Mouse (Mus musculus) telencephalon, adult 2 months (tissue): Measurements from ENCODE around the gene Rab29.
"Not testable (repeated sequence)": the region's sequence is repeated elsewhere in the genome, so short reads cannot be mapped to it uniquely, and the experiment has no call there.

Source experiments
- DNase-seq: peaks from one replicate; pipeline ENCODE4 v3.0.0-alpha.2; 2011; ENCODE audit warnings: low read depth, low spot score

Rab29 gene

DNA sequence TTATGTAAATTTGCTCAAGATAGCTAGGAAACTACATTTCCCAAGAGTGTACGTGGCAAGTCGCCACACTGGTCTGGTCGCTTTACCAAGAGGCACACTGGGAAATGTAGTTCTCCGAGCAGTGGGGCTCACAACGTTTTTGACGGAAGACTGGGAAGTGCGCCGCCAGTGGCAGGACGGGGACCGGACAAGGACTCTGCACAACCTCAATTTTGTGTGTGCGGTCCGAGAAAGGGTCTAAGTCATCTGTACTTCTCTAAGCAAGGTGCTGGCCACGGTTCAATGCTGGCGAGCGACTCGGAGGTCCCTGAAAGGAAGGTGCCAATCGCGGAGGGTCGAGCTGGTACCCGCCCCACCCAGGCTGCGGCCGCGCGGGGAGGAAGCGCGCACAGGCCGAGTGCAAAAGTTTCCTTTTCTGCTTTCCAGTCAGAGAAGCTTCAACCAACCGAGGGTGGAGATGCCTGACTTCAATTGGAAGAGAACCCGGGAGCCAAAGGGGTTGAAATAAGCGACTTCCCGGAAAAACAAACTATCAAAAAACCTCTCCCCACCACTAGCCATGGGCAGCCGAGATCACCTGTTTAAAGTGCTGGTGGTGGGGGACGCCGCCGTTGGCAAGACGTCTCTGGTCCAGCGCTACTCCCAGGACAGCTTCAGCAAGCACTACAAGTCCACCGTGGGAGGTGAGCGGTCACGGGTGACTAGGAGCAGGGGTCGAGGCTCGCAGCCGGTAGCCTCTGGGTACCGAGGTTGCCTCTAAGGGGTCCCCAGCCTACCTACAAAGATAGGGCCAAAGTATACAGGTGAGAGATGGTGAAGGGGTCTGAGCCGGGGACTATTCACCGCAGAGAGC is at the start of gene Rab29:
Rab29 (plus strand) TSS at position 132 of the 853 bp plus-strand sequence.
- peak; percentile 90 for DNase-seq

DNA sequence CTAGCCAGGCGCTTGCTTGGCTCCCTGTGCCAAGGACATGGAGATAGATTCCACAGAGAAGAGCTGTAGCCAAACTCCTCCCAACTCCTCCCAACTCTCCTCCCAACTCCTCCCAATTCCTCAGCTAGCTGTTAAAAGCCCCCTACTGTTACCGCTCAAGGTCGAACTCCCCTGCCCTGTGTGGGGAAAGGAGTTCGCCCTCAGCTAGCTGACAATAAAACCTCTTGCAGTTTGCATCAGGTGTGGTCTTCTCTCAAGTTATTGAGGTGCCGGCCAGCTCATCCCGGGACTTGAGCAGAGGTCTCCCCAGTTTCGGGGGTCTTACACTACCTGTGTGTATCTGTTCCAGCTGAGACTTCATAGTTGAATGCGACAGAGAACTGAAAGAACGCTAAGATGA is 46.7 kb upstream of the Rab29 start:
- DNase-seq: not testable (repeated sequence)

GRCm38 (mm10) chr1:131820887-131821328 is 46.1 kb upstream of the Rab29 start:
- DNase-seq: peak; percentile 77

- no peak for DNase-seq
Observed at GRCm38 (mm10) chr1:131822292-131822691, 44.7 kb upstream of the Rab29 start.

DNA sequence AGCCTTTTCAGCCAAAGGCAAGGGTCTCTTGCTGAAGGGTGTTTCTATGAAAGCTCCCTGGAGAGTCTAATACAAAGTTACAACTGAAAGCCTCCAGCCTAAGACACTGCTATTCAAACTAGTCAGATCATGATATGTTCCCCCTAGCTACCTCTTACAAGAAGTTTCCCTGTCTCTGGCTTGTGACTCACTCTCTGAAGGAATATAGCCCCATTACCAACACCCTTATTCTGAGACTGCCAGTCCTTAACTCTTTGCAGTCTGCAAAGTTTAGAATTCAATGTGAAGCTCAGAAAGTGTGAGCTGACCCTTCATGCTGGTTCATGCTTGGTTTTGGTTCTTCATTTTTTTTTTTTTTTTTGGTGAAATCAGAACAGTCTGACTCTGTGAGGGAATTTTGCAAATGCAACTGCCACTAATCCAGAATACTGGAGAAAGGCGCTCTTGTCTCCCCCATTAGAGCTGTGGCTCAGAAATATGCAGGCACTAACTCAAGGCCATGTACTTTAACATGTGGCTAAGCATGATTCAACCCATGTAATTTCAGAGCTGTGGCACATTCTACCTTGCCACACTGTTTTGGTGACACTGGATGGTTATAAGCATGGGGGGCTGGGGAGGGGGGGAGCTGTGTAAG is 44.0 kb upstream of the Rab29 start:
- no peak for DNase-seq

GRCm38 (mm10) chr1:131823563-131823962 is 43.5 kb upstream of the Rab29 start:
- peak; percentile 58 for DNase-seq

GRCm38 (mm10) chr1:131824528-131825181 is 42.4 kb upstream of the Rab29 start:
- DNase-seq: no peak

- no peak for DNase-seq
Observed at GRCm38 (mm10) chr1:131827207-131827786, 39.7 kb upstream of the Rab29 start, which contains the start of gene Slc41a1. TSS of gene Slc41a1 (plus strand) at chr1:131827493.

DNA sequence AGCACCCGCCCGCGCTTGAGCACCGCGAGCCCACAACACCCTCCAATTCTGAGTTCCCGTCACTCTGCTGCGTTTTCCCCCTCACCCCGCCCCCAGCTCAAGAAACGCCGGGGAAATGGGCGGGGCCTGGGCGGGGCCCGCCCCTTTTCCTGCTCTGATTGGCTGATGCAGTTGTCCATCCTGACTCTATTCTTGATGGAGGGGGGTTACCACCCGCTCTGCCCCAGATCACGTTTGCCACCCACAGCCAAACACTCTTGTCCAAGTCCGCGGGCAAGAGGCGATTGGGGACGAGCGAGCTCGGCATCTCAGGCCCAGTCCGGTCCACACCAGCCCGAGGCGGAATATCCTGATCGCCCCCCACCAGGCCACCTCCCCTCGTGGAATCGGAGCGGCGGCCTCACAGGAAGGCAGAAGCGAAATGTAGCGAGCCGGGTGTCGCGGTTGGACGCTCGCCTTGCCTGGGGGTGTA is 39.2 kb upstream of the Rab29 start:
- peak; percentile 93 for DNase-seq

GRCm38 (mm10) chr1:131828297-131829126 is 38.5 kb upstream of the Rab29 start:
- DNase-seq: no peak

DNA sequence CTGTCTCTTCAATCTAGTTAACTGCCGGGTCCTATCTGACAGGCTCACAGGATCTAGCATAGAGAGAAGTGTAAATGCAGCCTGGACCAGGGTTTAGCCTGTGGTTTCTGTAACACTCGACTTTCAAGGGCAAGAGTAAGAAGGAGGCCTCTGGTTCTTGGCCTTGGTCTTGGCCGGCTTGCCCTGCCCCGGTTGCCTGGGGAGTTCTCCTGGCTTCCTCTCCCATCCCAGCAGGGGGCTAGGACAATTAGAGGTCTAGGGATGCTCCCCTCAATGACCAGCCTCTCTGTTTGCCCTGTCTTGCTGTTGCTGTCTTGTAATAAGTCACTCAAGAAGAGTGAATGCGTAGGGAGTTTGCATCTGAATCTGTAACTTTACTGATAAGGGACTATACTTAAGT is 37.7 kb upstream of the Rab29 start:
- DNase-seq: no peak

- no peak for DNase-seq
Observed at GRCm38 (mm10) chr1:131830561-131830960, 36.5 kb upstream of the Rab29 start.

GRCm38 (mm10) chr1:131830971-131831641 is 35.9 kb upstream of the Rab29 start:
- no peak for DNase-seq

DNA sequence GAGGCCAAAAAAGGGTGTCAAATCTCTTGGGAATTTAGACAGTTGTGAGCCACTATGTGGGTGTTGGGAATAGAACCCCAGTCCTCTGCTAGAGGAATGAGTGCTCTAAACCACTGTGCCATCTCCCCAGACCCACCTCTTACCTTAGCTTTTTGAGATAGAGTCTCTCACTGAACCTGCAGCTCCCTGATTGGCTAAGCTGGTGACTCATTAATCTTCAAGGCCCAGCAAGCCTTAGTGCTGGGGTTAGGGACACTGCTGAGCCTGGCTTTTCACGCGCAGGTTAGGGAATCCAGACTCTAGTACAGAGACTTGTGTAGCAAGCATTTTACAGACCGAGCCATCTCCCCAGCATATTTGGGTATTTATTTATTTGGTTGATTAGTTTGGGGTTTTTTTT is 30.0 kb upstream of the Rab29 start:
- DNase-seq: no peak

DNA sequence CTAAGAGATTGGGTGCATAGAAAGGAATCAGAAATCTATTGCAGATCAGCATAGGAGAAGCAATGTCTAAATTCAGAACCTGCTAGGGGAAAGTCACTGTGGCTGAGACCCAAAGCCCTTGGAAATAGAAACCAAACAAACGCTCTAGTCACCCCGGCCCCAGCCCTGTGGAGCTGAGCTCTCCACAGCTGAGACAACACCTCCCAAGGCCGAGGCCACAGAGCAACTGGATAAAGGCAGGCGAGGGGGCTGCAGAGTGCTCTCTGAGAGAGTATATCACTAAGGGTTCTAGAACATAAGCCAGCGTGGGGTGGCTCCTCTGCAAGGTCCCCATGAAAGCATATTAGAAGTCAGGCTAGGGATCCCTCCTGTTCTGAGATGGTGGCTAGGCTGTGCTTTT is 28.5 kb upstream of the Rab29 start:
- no peak for DNase-seq

- DNase-seq: no peak
Observed at GRCm38 (mm10) chr1:131839279-131839678, 27.7 kb upstream of the Rab29 start.

DNA sequence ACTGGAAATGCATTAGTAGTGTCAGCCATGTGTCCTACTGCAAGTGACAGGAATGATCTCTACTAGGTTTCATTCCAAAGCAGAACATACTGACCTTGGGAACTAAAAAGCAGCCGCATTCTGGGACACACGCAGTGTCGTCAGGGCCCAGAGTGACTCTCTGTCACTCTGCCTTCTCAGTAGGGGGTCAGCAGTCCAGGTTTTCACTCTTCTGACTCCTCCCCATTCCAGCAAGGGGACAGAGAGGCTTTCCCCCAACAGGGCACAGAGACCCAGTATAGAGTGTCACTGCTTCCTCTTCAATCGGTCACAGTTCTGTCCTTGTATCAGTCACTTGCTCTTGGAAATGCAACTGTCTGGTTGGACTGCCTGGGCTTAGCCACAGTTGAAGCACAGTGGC is 24.8 kb upstream of the Rab29 start:
- no peak for DNase-seq

- no peak for DNase-seq
Observed at GRCm38 (mm10) chr1:131843758-131844157, 23.3 kb upstream of the Rab29 start.

DNA sequence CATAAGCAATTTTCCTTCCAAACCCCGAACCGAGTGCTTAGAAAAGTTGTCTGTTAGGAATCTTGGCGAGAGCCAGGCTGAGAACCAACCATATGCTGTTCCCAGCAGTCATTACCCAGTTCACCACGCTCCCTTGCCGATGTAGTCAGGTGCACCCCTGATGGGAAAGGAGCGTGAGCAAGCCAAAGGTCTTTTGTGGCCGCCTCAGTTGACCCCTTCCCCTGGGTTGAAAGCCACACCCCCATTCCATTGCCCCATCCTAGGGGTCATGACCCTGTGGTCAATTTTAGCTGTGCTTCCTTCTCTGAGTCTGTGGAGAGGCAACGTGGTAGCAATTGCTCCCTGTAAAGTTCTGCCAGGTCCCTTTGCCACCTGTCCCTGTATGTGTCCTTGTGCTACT is 22.1 kb upstream of the Rab29 start:
- no peak for DNase-seq

DNA sequence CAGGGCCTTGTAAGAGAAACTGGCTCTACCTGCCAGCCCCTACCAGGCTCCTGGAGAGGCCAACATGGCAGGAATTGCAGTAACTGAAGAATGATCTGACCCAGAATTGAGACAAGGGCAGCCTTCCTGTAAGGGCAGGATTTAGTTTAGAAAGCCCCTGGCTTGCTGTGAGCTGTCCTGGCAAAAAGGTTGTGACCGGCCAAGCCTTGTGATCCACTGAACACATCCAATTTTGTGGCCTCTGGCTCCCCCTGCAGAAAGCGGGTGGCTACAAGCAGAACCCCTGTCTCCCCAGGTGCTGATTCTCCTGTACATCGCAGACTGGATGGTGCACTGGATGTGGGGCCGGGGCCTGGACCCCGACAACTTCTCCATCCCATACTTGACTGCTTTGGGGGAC is 20.8 kb upstream of the Rab29 start:
- no peak for DNase-seq
